In the genomic region with DNA sequence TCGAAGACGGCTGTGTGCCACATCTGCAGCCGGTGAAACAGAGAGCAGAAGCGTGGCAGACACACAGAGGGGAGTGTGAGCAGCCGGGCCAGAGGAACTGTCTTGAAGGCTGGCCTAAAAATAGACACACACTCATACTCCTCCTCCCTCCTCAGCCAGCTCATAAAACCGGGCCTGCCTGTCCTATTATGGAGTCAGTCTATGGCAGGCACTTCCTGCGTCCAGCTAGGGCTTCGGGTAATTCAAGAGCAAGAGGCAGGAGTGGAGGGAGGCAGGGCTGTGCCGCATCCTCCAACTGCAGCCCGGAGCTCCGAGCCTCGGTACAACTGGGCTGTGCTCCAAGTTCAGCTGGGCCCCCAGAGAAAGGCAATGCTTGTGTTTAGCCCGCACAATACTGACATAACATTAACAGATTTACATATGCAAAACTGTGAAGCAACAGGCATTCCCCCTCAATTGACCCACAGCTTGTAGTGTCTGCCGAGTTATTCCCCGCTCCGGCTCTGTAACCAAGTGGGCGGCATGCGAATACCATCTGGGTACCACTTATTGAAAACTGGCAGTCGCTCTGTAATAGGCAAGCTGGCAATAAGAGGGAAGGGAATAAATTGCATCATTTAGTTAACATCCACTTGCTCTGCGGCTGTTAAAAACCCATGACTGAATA, we compare ENCODE assay signal across 8 mouse cellular contexts. TPM values are rescaled to one million over a fixed set of nuclear protein-coding genes. Genes with fewer than 3 reads are reported as not detected.
DNase-seq lines count a peak whose midpoint lies in the region.

No protein-coding gene starts in this region.

- DNase-seq in T-cell, adult 2 months (ENCODE audit: low spot score): peak; percentile 37
- peak; percentile 22 to 47 for DNase-seq in cerebellum, postnatal 4 days (ENCODE audit: low spot score in 2 of 2)
- DNase-seq in gastrocnemius, postnatal 10 days: peak; percentile 60
- peak; percentile 50 for DNase-seq in hindlimb bud, embryonic 11.5 days (ENCODE audit: extremely low spot score, low read depth, low spot score)
- peak; percentile 44 to 71 for DNase-seq in left cerebral cortex, adult 18-20 months (ENCODE audit: low spot score in 2 of 2)
- DNase-seq in lung, postnatal 36 days: peak; percentile 83
- peak; percentile 62 for DNase-seq in retina, postnatal 1 day
- DNase-seq in urinary bladder, postnatal 10 days (ENCODE audit: low spot score): peak; percentile 28

RNA-seq across cellular contexts. Expression of a gene that starts 37.2 kb away (rescaled TPM):
- 10 to 100 TPM; 21.9 to 35.8 TPM for total RNA-seq in gastrocnemius, postnatal 10 days (2021)
- 100 to 1,000 TPM; 133 to 135 TPM for total RNA-seq in left cerebral cortex, adult 18-20 months (2021)

Comparison
In these comparisons a context has a peak if more than half of its experiments do, and no peak if none do; other contexts are left out.
1. Peak in every context shown above with its lines: DNase-seq.
2. DNase-seq: peak in every context shown above with its lines; median percentile 83 in lung, postnatal 36 days; 62 in retina, postnatal 1 day; 60 in gastrocnemius, postnatal 10 days; 58 in left cerebral cortex, adult 18-20 months; 50 in hindlimb bud, embryonic 11.5 days; 37 in T-cell, adult 2 months; 34 in cerebellum, postnatal 4 days; 28 in urinary bladder, postnatal 10 days.